Comparison of ENCODE assay signal across 9 mouse cellular contexts in the genomic region with DNA sequence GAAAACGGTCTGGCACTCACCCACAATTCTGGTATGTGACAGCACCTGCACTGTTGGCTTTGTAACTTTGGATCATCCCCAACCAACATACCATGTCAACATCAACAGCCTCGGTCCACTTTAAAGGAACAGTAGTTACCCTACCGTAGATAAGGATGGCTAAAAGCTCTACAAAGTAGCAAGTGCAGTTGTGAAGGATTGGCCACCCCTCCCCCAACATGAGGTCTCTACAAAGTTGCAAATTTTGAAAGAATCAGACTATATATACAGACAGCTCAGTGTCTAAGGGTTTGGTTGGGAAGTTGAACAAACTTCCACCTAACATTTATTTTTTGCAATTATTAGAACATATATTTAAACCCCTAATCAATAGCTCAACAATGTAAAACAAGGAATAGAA. TPM values are rescaled to one million over a fixed set of nuclear protein-coding genes. Genes with fewer than 3 reads are reported as not detected.
DNase-seq lines count a peak whose midpoint lies in the region; ATAC-seq and TF ChIP-seq lines count a peak whose summit lies in the region.
"Had no signal": no experiment of that assay in that cellular context is flagged by ENCODE, and none has a peak within 500 bp of the region (broad histone marks: within the 10 kb centered on the region; RNA-seq: fewer than 3 reads in every experiment).

No protein-coding gene starts in this region.

- no peak for TF ChIP-seq CTCF in bone marrow macrophage, adult 2 months (IDR thresholded peaks at IDR 0.05; ENCODE audit: low read depth, low read length)

- H3K4me2 ChIP-seq in heart, embryonic 16.5 days (ENCODE audit: low read depth, low read length), result peak overlapping the region; percentile 74
- peak overlapping the region; percentile 54; the same call in 1 of the 2 replicates for H3K4me2 ChIP-seq in hindbrain, embryonic 14.5 days (replicated peaks)
- H3K4me2 ChIP-seq in midbrain, embryonic 12.5 days (replicated peaks), result no peak overlapping the region

- H3K4me3 ChIP-seq in heart, embryonic 16.5 days (ENCODE audit: low read length), result no peak overlapping the region
- no peak overlapping the region for H3K4me3 ChIP-seq in bone marrow macrophage, adult 2 months (ENCODE audit: insufficient read depth, low read length)
- H3K4me3 ChIP-seq in hindbrain, embryonic 14.5 days (replicated peaks; ENCODE audit: low read length), result no peak overlapping the region
- no peak overlapping the region for H3K4me3 ChIP-seq in midbrain, embryonic 12.5 days

- no peak for DNase-seq in heart, adult 8-10 months (ENCODE audit: low spot score)
- DNase-seq in hindbrain, embryonic 14.5 days (ENCODE audit: low spot score), result no peak
- no peak for DNase-seq in layer of hippocampus, postnatal 36 days
- DNase-seq in MN1 (ENCODE audit: low spot score), result no peak
- DNase-seq in gastrocnemius, postnatal 25 days, result no peak

- H3K4me1 ChIP-seq in heart, embryonic 16.5 days (ENCODE audit: control insufficient read depth, insufficient read depth, low read length), result peaks cover 18% of the 10 kb centered on the region
- H3K4me1 ChIP-seq in bone marrow macrophage, adult 2 months (ENCODE audit: control insufficient read depth, insufficient read depth, low read length), result peaks cover 12% of the 10 kb centered on the region
- peaks cover 18% of the 10 kb centered on the region for H3K4me1 ChIP-seq in hindbrain, embryonic 14.5 days (replicated peaks; ENCODE audit: control insufficient read depth, insufficient read depth, low read length)
- peaks cover 14% of the 10 kb centered on the region for H3K4me1 ChIP-seq in midbrain, embryonic 12.5 days

- no peaks in the 10 kb centered on the region for H3K27me3 ChIP-seq in heart, embryonic 16.5 days (ENCODE audit: control insufficient read depth, insufficient read depth, low read length)
- no peaks in the 10 kb centered on the region for H3K27me3 ChIP-seq in hindbrain, embryonic 14.5 days (ENCODE audit: control insufficient read depth, insufficient read depth, low read length)
- H3K27me3 ChIP-seq in midbrain, embryonic 12.5 days, result no peaks in the 10 kb centered on the region
- H3K27me3 ChIP-seq: Patski had no signal

- ATAC-seq in heart, embryonic 16.5 days (replicated peaks; ENCODE audit: extremely low read depth, insufficient read depth, low FRiP score), result no peak
- no peak for ATAC-seq in hindbrain, embryonic 14.5 days (ENCODE audit: low FRiP score)
- ATAC-seq in midbrain, embryonic 12.5 days (ENCODE audit: low FRiP score, low read depth), result no peak; the same call in 1 of the 2 replicates

- WGBS in heart, embryonic 16.5 days, result 91% methylated on average over 3 of the region's 3 CpGs
- WGBS in hindbrain, embryonic 14.5 days, result 96% methylated on average over 3 of the region's 3 CpGs
- 98% methylated on average over 3 of the region's 3 CpGs for WGBS in midbrain, embryonic 12.5 days

- H3K9ac ChIP-seq in heart, embryonic 16.5 days (ENCODE audit: low read length), result peak overlapping the region; percentile 100; the same call in 1 of the 2 replicates
- H3K9ac ChIP-seq in hindbrain, embryonic 14.5 days, result no peak overlapping the region
- no peak overlapping the region for H3K9ac ChIP-seq in midbrain, embryonic 12.5 days (replicated peaks)

- H3K9me3 ChIP-seq in heart, embryonic 16.5 days (replicated peaks; ENCODE audit: control insufficient read depth, low read length), result peaks cover 4% of the 10 kb centered on the region; the same call in 1 of the 2 replicates
- no peaks in the 10 kb centered on the region for H3K9me3 ChIP-seq in hindbrain, embryonic 14.5 days (ENCODE audit: control insufficient read depth, low read length)
- no peaks in the 10 kb centered on the region for H3K9me3 ChIP-seq in midbrain, embryonic 12.5 days

- peak overlapping the region; percentile 99 for H3K27ac ChIP-seq in heart, embryonic 16.5 days (ENCODE audit: low read length)
- peak overlapping the region; percentile 80 for H3K27ac ChIP-seq in bone marrow macrophage, adult 2 months (ENCODE audit: insufficient read depth, low read depth, low read length)
- H3K27ac ChIP-seq in hindbrain, embryonic 14.5 days, result peak overlapping the region; percentile 98
- H3K27ac ChIP-seq in midbrain, embryonic 12.5 days (replicated peaks), result peak overlapping the region; percentile 99

- no peak for TF ChIP-seq POLR2A in bone marrow macrophage, adult 2 months (IDR thresholded peaks at IDR 0.05; ENCODE audit: borderline replicate concordance, low read depth, low read length)

- peaks cover 47% of the 10 kb centered on the region for H3K36me3 ChIP-seq in heart, embryonic 16.5 days (ENCODE audit: control insufficient read depth, insufficient read depth)
- H3K36me3 ChIP-seq in hindbrain, embryonic 14.5 days (replicated peaks; ENCODE audit: control insufficient read depth, insufficient read depth), result peaks cover 58% of the 10 kb centered on the region
- peaks cover 60% of the 10 kb centered on the region for H3K36me3 ChIP-seq in midbrain, embryonic 12.5 days

RNA-seq across cellular contexts. Expression of gene Adnp, which starts 1.0 kb away (rescaled TPM):
- 1.4 and 1.6 TPM in 2 replicates for polyA plus RNA-seq in heart, embryonic 16.5 days (2015; fragmentation: Nextera tagmentation; extraction: Ambion mirVana)
- total RNA-seq in heart, adult 8-10 months (2022), result 10 to 100 TPM; 23.1 to 24.3 (median 23.7) TPM
- 15.9 and 16.3 TPM in 2 replicates for polyA plus RNA-seq in bone marrow macrophage, adult 2 months (2012; ENCODE audit: insufficient read depth, insufficient read length, missing spikeins)
- polyA plus RNA-seq in hindbrain, embryonic 14.5 days (2014; fragmentation: Nextera tagmentation; extraction: Ambion mirVana), result 4.7 and 5.4 TPM in 2 replicates
- 7.5 and 8.7 TPM in 2 replicates for polyA plus RNA-seq in midbrain, embryonic 12.5 days (2016; fragmentation: Nextera tagmentation; extraction: Ambion mirVana)
- 10 to 100 TPM; 84.3 to 90.6 TPM for total RNA-seq in layer of hippocampus, postnatal 36 days (2021)
- total RNA-seq in gastrocnemius, postnatal 25 days (2021), result 10 to 100 TPM; 15.2 to 16.7 TPM

RNA-seq across cellular contexts. Expression of gene Gm20716, which starts 22.3 kb away (rescaled TPM):
- 10.8 and 11.8 TPM in 2 replicates for polyA plus RNA-seq in heart, embryonic 16.5 days (2015; fragmentation: Nextera tagmentation; extraction: Ambion mirVana)
- total RNA-seq in heart, adult 8-10 months (2022), result 10 to 100 TPM; 16.1 to 23.2 (median 19.1) TPM
- 33.3 and 35.3 TPM in 2 replicates for polyA plus RNA-seq in bone marrow macrophage, adult 2 months (2012; ENCODE audit: insufficient read depth, insufficient read length, missing spikeins)
- polyA plus RNA-seq in hindbrain, embryonic 14.5 days (2014; fragmentation: Nextera tagmentation; extraction: Ambion mirVana), result 23.7 and 26.3 TPM in 2 replicates
- 23.6 and 24.7 TPM in 2 replicates for polyA plus RNA-seq in midbrain, embryonic 12.5 days (2016; fragmentation: Nextera tagmentation; extraction: Ambion mirVana)
- total RNA-seq in layer of hippocampus, postnatal 36 days (2021), result 10 to 100 TPM; 30.1 to 34.0 TPM
- 1 to 10 TPM; 8.2 to 9.1 TPM for total RNA-seq in gastrocnemius, postnatal 25 days (2021)

RNA-seq across cellular contexts. Expression of gene Dpm1, which starts 22.5 kb away (rescaled TPM):
- 89.3 and 104 TPM in 2 replicates for polyA plus RNA-seq in heart, embryonic 16.5 days (2015; fragmentation: Nextera tagmentation; extraction: Ambion mirVana)
- 10 to 100 TPM; 63.2 to 95.5 (median 78.2) TPM for total RNA-seq in heart, adult 8-10 months (2022)
- 94.1 and 124 TPM in 2 replicates for polyA plus RNA-seq in bone marrow macrophage, adult 2 months (2012; ENCODE audit: insufficient read depth, insufficient read length, missing spikeins)
- polyA plus RNA-seq in hindbrain, embryonic 14.5 days (2014; fragmentation: Nextera tagmentation; extraction: Ambion mirVana), result 58.7 and 60.1 TPM in 2 replicates
- 87.5 and 99.0 TPM in 2 replicates for polyA plus RNA-seq in midbrain, embryonic 12.5 days (2016; fragmentation: Nextera tagmentation; extraction: Ambion mirVana)
- 10 to 100 TPM; 79.7 to 84.2 TPM for total RNA-seq in layer of hippocampus, postnatal 36 days (2021)
- 10 to 100 TPM; 70.2 to 73.6 TPM for total RNA-seq in gastrocnemius, postnatal 25 days (2021)

RNA-seq across cellular contexts. Expression of gene Mocs3, which starts 22.5 kb away (rescaled TPM):
- polyA plus RNA-seq in heart, embryonic 16.5 days (2015; fragmentation: Nextera tagmentation; extraction: Ambion mirVana), result 4.3 and 4.9 TPM in 2 replicates
- total RNA-seq in heart, adult 8-10 months (2022), result 1 to 10 TPM; 7.3 to 9.7 (median 7.8) TPM
- polyA plus RNA-seq in bone marrow macrophage, adult 2 months (2012; ENCODE audit: insufficient read depth, insufficient read length, missing spikeins), result 5.3 and 6.5 TPM in 2 replicates
- 11.7 and 12.5 TPM in 2 replicates for polyA plus RNA-seq in hindbrain, embryonic 14.5 days (2014; fragmentation: Nextera tagmentation; extraction: Ambion mirVana)
- polyA plus RNA-seq in midbrain, embryonic 12.5 days (2016; fragmentation: Nextera tagmentation; extraction: Ambion mirVana), result 11.3 and 11.7 TPM in 2 replicates
- 10 to 100 TPM; 16.3 to 17.8 TPM for total RNA-seq in layer of hippocampus, postnatal 36 days (2021)
- 1 to 10 TPM; 3.9 to 4.0 TPM for total RNA-seq in gastrocnemius, postnatal 25 days (2021)
